In genomic region chr11:101057860-101058259, GRCm38 (mm10) we compare ENCODE assay signal across 8 mouse cellular contexts. TPM values are rescaled to one million over a fixed set of nuclear protein-coding genes. Genes with fewer than 3 reads are reported as not detected.
A peak's percentile ranks its signal among the peaks of the same experiment; 100 is the strongest.
DNase-seq lines count a peak whose midpoint lies in the region; ATAC-seq lines count a peak whose summit lies in the region.

No protein-coding gene starts in this region.

- WGBS in forebrain, embryonic 14.5 days: 29% methylated on average over 5 of the region's 5 CpGs
- WGBS in forebrain, embryonic 15.5 days: 28% methylated on average over 5 of the region's 5 CpGs

- no peak overlapping the region for H3K9ac ChIP-seq in forebrain, embryonic 14.5 days (ENCODE audit: low read length)
- no peak overlapping the region for H3K9ac ChIP-seq in forebrain, embryonic 15.5 days (replicated peaks)

- H3K4me2 ChIP-seq in forebrain, embryonic 14.5 days (ENCODE audit: low read length): no peak overlapping the region
- no peak overlapping the region for H3K4me2 ChIP-seq in forebrain, embryonic 15.5 days (replicated peaks)

- no peaks in the 10 kb centered on the region for H3K9me3 ChIP-seq in forebrain, embryonic 14.5 days (replicated peaks; ENCODE audit: control insufficient read depth, low read length)
- H3K9me3 ChIP-seq in forebrain, embryonic 15.5 days: no peaks in the 10 kb centered on the region

- peak; percentile 65; the same call in 1 of the 2 replicates for ATAC-seq in forebrain, embryonic 14.5 days
- ATAC-seq in forebrain, embryonic 15.5 days (replicated peaks): no peak; the same call in 1 of the 2 replicates
- ATAC-seq in frontal cortex, adult (ENCODE audit: low TSS enrichment): peak; percentile 28; the same call in 1 of the 2 replicates
- ATAC-seq in hematopoietic stem cell, adult 5-6 weeks (replicated peaks in 1 of 2; ENCODE audit: insufficient read depth in 1 of 2, low FRiP score in 2 of 2, low TSS enrichment in 1 of 2, low read depth in 1 of 2, poor library complexity in 2 of 2, severe bottlenecking in 2 of 2): peak; percentile 30 to 65; a peak in 3 of 4 replicates
- ATAC-seq in monocyte, adult 5-6 weeks (replicated peaks; ENCODE audit: insufficient number of reproducible peaks, low FRiP score, low TSS enrichment, poor library complexity, severe bottlenecking): peak; percentile 57; the same call in 1 of the 2 replicates

- H3K4me1 ChIP-seq in forebrain, embryonic 14.5 days (ENCODE audit: control insufficient read depth, insufficient read depth, low read length): no peaks in the 10 kb centered on the region
- H3K4me1 ChIP-seq in forebrain, embryonic 15.5 days: no peaks in the 10 kb centered on the region

- H3K27me3 ChIP-seq in forebrain, embryonic 14.5 days (replicated peaks; ENCODE audit: control insufficient read depth, insufficient read depth, low read length): no peaks in the 10 kb centered on the region
- no peaks in the 10 kb centered on the region for H3K27me3 ChIP-seq in forebrain, embryonic 15.5 days

- peaks cover 78% of the 10 kb centered on the region for H3K36me3 ChIP-seq in forebrain, embryonic 14.5 days (ENCODE audit: control insufficient read depth, insufficient read depth, low read length)
- H3K36me3 ChIP-seq in forebrain, embryonic 15.5 days: peaks cover 57% of the 10 kb centered on the region

- no peak overlapping the region for H3K4me3 ChIP-seq in forebrain, embryonic 14.5 days (ENCODE audit: low read depth, low read length)
- no peak overlapping the region for H3K4me3 ChIP-seq in forebrain, embryonic 15.5 days

- H3K27ac ChIP-seq in forebrain, embryonic 14.5 days (ENCODE audit: low read depth, low read length): no peak overlapping the region
- no peak overlapping the region for H3K27ac ChIP-seq in forebrain, embryonic 15.5 days (replicated peaks)

- DNase-seq in forebrain, embryonic 14.5 days (ENCODE audit: low spot score): peak; percentile 84
- peak; percentile 77 for DNase-seq in c-Kit-positive CD71-negative TER-119-negative erythroid progenitor cells, embryonic 14.5 days (ENCODE audit: low read depth)
- peak; percentile 82 to 85 for DNase-seq in left cerebral cortex, postnatal 25 days (ENCODE audit: low spot score in 2 of 2)
- peak; percentile 78 to 84 for DNase-seq in spleen, postnatal 36 days (ENCODE audit: low spot score in 2 of 2)

- intact Hi-C loops in left cerebral cortex, postnatal 25 days (cut with DNase I): loop anchor here (2.0 kb wide), 1 partner anchor 75 kb away; no protein-coding TSS in a partner anchor

RNA-seq across cellular contexts. Expression of gene Naglu, which starts 12.0 kb away (rescaled TPM):
- polyA plus RNA-seq in forebrain, embryonic 14.5 days (2014; fragmentation: Nextera tagmentation; extraction: Ambion mirVana): 6.6 and 8.4 TPM in 2 replicates
- 7.9 and 8.1 TPM in 2 replicates for polyA plus RNA-seq in forebrain, embryonic 15.5 days (2015; fragmentation: Nextera tagmentation; extraction: Ambion mirVana)
- 16.4 and 20.6 TPM in 2 replicates for total RNA-seq in hematopoietic stem cell, adult 5-6 weeks (2017)
- total RNA-seq in left cerebral cortex, postnatal 25 days (2021): 1 to 10 TPM; 7.6 to 8.3 TPM
- 5.6 to 14.8 TPM (median 9.9 TPM) in 3 replicates for total RNA-seq in monocyte, adult 5-6 weeks (2017)

RNA-seq across cellular contexts. Expression of gene Hsd17b1, which starts 20.4 kb away (rescaled TPM):
- polyA plus RNA-seq in forebrain, embryonic 14.5 days (2014; fragmentation: Nextera tagmentation; extraction: Ambion mirVana): not detected in 2 replicates
- 0.17 and 0.27 TPM in 2 replicates for polyA plus RNA-seq in forebrain, embryonic 15.5 days (2015; fragmentation: Nextera tagmentation; extraction: Ambion mirVana)
- total RNA-seq in hematopoietic stem cell, adult 5-6 weeks (2017): not detected in 2 replicates
- total RNA-seq in left cerebral cortex, postnatal 25 days (2021): 1 to 10 TPM; 1.2 to 1.4 TPM
- total RNA-seq in monocyte, adult 5-6 weeks (2017): 0.68 TPM in 1 of 3 replicates, not detected in the others

RNA-seq across cellular contexts. Expression of gene Coasy, which starts 24.5 kb away (rescaled TPM):
- polyA plus RNA-seq in forebrain, embryonic 14.5 days (2014; fragmentation: Nextera tagmentation; extraction: Ambion mirVana): 52.9 and 54.9 TPM in 2 replicates
- 47.8 and 52.7 TPM in 2 replicates for polyA plus RNA-seq in forebrain, embryonic 15.5 days (2015; fragmentation: Nextera tagmentation; extraction: Ambion mirVana)
- total RNA-seq in hematopoietic stem cell, adult 5-6 weeks (2017): 20.0 and 21.7 TPM in 2 replicates
- total RNA-seq in left cerebral cortex, postnatal 25 days (2021): 10 to 100 TPM; 26.0 to 28.5 TPM
- 11.4 to 16.6 TPM (median 16.1 TPM) in 3 replicates for total RNA-seq in monocyte, adult 5-6 weeks (2017)

RNA-seq across cellular contexts. Expression of gene Mlx, which starts 29.2 kb away (rescaled TPM):
- 100 and 109 TPM in 2 replicates for polyA plus RNA-seq in forebrain, embryonic 14.5 days (2014; fragmentation: Nextera tagmentation; extraction: Ambion mirVana)
- 92.9 and 96.5 TPM in 2 replicates for polyA plus RNA-seq in forebrain, embryonic 15.5 days (2015; fragmentation: Nextera tagmentation; extraction: Ambion mirVana)
- 36.5 and 57.0 TPM in 2 replicates for total RNA-seq in hematopoietic stem cell, adult 5-6 weeks (2017)
- total RNA-seq in left cerebral cortex, postnatal 25 days (2021): 10 to 100 TPM; 47.1 to 53.0 TPM
- 61.7 to 74.7 TPM (median 71.4 TPM) in 3 replicates for total RNA-seq in monocyte, adult 5-6 weeks (2017)

RNA-seq across cellular contexts. Expression of gene Psmc3ip, which starts 37.4 kb away (rescaled TPM):
- 39.8 and 54.3 TPM in 2 replicates for polyA plus RNA-seq in forebrain, embryonic 14.5 days (2014; fragmentation: Nextera tagmentation; extraction: Ambion mirVana)
- polyA plus RNA-seq in forebrain, embryonic 15.5 days (2015; fragmentation: Nextera tagmentation; extraction: Ambion mirVana): 40.5 and 45.0 TPM in 2 replicates
- total RNA-seq in hematopoietic stem cell, adult 5-6 weeks (2017): 34.5 and 60.5 TPM in 2 replicates
- 1 to 10 TPM; 3.6 to 3.9 TPM for total RNA-seq in left cerebral cortex, postnatal 25 days (2021)
- total RNA-seq in monocyte, adult 5-6 weeks (2017): 5.0 to 6.2 TPM in 2 of 3 replicates, not detected in the other
